Mouse (Mus musculus) bone marrow, adult 2 months (tissue): ENCODE measurements around the gene Olfr1474. TPM values are rescaled to one million over a fixed set of nuclear protein-coding genes. Genes with fewer than 3 reads are reported as not detected.
"Not testable (repeated sequence)": the region's sequence is repeated elsewhere in the genome, so short reads cannot be mapped to it uniquely, and the experiment has no call there.

Source experiments
- H3K27ac ChIP-seq: fragments of 200-500 bp; 2 replicates; pipeline ENCODE4 v1.5.1; 2012; ENCODE audit warnings: low read depth, mild to moderate bottlenecking, control low read depth, inconsistent platforms, low read length; ENCODE audit not compliant: control insufficient read depth, poor library complexity, insufficient read depth
- H3K4me1 ChIP-seq: fragments of 200-500 bp; 2 replicates; pipeline ENCODE4 v1.6.1; 2011; ENCODE audit warnings: low read length; ENCODE audit not compliant: control insufficient read depth, insufficient read depth
- H3K4me3 ChIP-seq: fragments of 200-500 bp; replicated peaks from 2 replicates; pipeline ENCODE3; 2011; ENCODE audit warnings: mild to moderate bottlenecking, low read depth, low read length, control low read depth; ENCODE audit not compliant: control insufficient read depth
- CTCF ChIP-seq: fragments of 200-500 bp; IDR thresholded peaks from 2 replicates; pipeline ENCODE4 v1.5.1; 2011; ENCODE audit warnings: low read length, control low read depth; ENCODE audit not compliant: control insufficient read depth, insufficient read depth
- POLR2A ChIP-seq: fragments of 200-500 bp; IDR thresholded peaks from 2 replicates; pipeline ENCODE4 v1.6.1; 2011; ENCODE audit warnings: low read depth, mild to moderate bottlenecking, control low read depth, low read length, borderline replicate concordance; ENCODE audit not compliant: control insufficient read depth
- WGBS: fragments of 180-500 bp; shearing (Covaris S2); methylation state at CpG from one replicate; pipeline ENCODE4 v1.1.7; 2018; 5-methylcytosine and 5-hydroxymethylcytosine counted together
- polyA plus RNA-seq: library from polyadenylated mRNA; stranded (reverse); fragments of >200 nt; gene quantifications from 2 replicates; pipeline ENCODE4 v1.2.4, GENCODE M21; 2011; ENCODE audit warnings: low replicate concordance; ENCODE audit not compliant: missing spikeins, insufficient read depth, insufficient read length

Gene Olfr1474
- not detected in 2 replicates for polyA plus RNA-seq

DNA sequence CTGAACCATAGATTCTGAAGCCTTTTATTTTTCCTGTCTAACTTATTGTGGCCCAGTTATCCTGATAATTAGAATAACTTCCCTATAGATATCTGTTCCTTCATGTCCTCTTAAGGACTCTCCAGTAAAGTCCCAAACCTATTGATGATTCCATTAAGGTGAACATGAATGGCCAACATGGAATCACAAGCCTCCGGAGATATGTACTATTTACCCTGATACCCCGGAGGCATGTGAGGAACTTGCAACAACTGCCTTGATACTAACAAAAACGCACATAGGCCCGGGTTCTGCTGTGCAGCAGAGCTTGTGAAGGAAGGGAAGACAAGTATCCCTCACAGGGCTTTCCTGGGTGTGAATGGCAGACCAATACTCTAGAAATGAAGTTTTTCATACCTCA, at the start of gene Olfr1474:
Gene Olfr1474, plus strand, starts transcription at position 301 of the 400 bp plus-strand sequence.
- not testable (repeated sequence) for H3K4me1 ChIP-seq, H3K27ac ChIP-seq, H3K4me3 ChIP-seq
- 70% methylated on average over 4 of the region's 4 CpGs for WGBS

DNA sequence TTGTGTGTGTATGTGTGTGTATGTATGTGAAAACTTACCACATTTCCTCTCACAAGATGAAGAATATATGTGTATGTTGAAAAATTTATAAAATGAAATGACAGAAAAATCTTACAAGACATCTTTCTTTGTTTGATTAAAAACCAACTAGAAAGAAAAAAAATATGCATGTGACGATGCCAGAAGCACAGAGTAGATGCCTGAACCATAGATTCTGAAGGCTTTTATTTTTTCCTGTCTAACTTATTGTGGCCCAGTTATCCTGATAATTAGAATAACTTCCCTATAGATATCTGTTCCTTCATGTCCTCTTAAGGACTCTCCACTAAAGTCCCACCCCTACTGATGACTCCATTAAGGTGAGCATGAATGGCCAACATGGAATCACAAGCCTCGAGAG, 26.3 kb upstream of the Olfr1474 start, which contains the start of gene Olfr1471:
Gene Olfr1471, plus strand, starts transcription at position 301 of the 400 bp plus-strand sequence.
- WGBS, result 61% methylated on average over 2 of the region's 2 CpGs
- H3K4me1 ChIP-seq, H3K4me3 ChIP-seq, H3K27ac ChIP-seq: not testable (repeated sequence)

DNA sequence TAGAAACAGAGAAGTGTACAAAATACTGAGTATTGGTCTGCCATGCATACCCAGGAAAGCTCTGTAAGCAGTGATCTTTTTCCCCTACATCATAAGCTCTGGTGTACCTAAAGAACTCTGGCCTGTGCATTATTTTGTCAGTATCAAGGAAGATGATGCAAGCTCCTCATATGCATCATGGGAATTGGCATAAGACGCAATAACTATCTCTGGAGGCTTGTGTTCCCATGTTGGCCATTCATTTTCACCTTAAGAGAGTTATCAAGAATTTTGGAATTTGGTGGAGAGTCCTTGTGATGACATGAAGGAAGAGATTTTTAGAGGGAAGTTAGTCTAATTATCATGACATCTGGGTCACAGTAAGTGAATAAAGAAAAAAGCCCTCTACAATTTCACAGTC, 13.4 kb upstream of the Olfr1474 start, which contains the start of gene Olfr1472:
Gene Olfr1472, minus strand, starts transcription at position 101 of the 400 bp plus-strand sequence.
- Histone ChIP-seq H3K4me1 (no peaks in the 10 kb centered on the region), H3K4me3 (no peak within 1 kb of the TSS), H3K27ac (no peak within 1 kb of the TSS)
- WGBS, result 68% methylated on average over 1 of the region's 1 CpGs
- TF ChIP-seq POLR2A (no peak), CTCF (no peak)

GRCm38 (mm10) chr19:13480096-13480495, 10.7 kb downstream of the Olfr1474 start, which contains the start of gene Olfr1475:
Olfr1475 (minus strand) TSS chr19:13480196.
- Histone ChIP-seq H3K4me3 (no peak within 1 kb of the TSS), H3K27ac (no peak within 1 kb of the TSS), H3K4me1 (no peaks in the 10 kb centered on the region)
- no peak for TF ChIP-seq CTCF
- no peak for TF ChIP-seq POLR2A

DNA sequence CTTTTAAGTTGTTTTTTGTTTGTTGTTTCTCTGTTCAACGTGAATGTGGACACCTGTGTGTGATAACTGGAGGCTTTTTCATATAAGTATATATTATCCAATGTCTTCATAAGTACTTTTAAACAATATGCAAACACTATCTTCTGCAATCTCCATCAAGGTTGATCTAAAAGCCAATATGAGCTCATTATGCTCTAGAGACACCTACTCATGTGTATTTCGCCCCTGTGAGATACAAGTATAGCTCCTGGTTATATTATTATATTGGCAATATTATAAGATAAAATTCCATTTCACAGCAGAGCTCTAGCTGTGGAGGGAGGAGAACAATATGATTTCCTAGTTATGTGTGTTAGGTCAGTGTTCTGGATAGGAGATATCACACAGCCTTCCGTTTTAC, 30.9 kb downstream of the Olfr1474 start, which contains the start of gene Olfr1477:
Gene Olfr1477, plus strand, starts transcription at position 301 of the 400 bp plus-strand sequence.
- Histone ChIP-seq H3K4me1 (no peaks in the 10 kb centered on the region), H3K4me3 (no peak within 1 kb of the TSS), H3K27ac (no peak within 1 kb of the TSS)
- TF ChIP-seq POLR2A (no peak), CTCF (no peak)
- 66% methylated on average over 3 of the region's 3 CpGs for WGBS

Other genes with a start within 250 kb of the Olfr1474 start
- gene Olfr1463, start 238.2 kb upstream of the Olfr1474 start, polyA plus RNA-seq, result not detected in 2 replicates
- not detected in 2 replicates for gene Olfr1465, start 154.0 kb upstream of the Olfr1474 start, polyA plus RNA-seq
- not detected in 2 replicates for gene Olfr1466, start 130.7 kb upstream of the Olfr1474 start, polyA plus RNA-seq
- 0.27 and 0.55 TPM in 2 replicates for gene Olfr1467, start 107.3 kb upstream of the Olfr1474 start, polyA plus RNA-seq
- not detected in 2 replicates for gene Olfr1469, start 61.7 kb upstream of the Olfr1474 start, polyA plus RNA-seq
- not detected in 2 replicates for gene Olfr1471, start 26.2 kb upstream of the Olfr1474 start, polyA plus RNA-seq
- gene Olfr1472, start 13.5 kb upstream of the Olfr1474 start, polyA plus RNA-seq, result not detected in 2 replicates
- gene Olfr1475, start 10.6 kb downstream of the Olfr1474 start, polyA plus RNA-seq, result not detected in 2 replicates
- gene Olfr1477, start 31.0 kb downstream of the Olfr1474 start, polyA plus RNA-seq, result not detected in 2 replicates
- not detected in 2 replicates for gene Olfr1480, start 58.3 kb downstream of the Olfr1474 start, polyA plus RNA-seq
- gene Olfr1484, start 113.9 kb downstream of the Olfr1474 start, polyA plus RNA-seq, result not detected in 2 replicates
- not detected in 2 replicates for gene Olfr1487, start 147.8 kb downstream of the Olfr1474 start, polyA plus RNA-seq
- gene Olfr1489, start 162.1 kb downstream of the Olfr1474 start, polyA plus RNA-seq, result 0.20 and 0.40 TPM in 2 replicates
- not detected in 2 replicates for gene Olfr1490, start 181.5 kb downstream of the Olfr1474 start, polyA plus RNA-seq
- gene Olfr1491, start 227.7 kb downstream of the Olfr1474 start, polyA plus RNA-seq, result not detected in 2 replicates